Mouse (Mus musculus) small intestine, adult 2 months (tissue): ENCODE results near the gene Hsp90ab1. TPM values are rescaled to one million over a fixed set of nuclear protein-coding genes. Genes with fewer than 3 reads are reported as not detected.

ENCODE experiments used
- H3K27ac ChIP-seq: fragments of 200-500 bp; 2 replicates; pipeline ENCODE4 v1.5.1; 2012; ENCODE audit warnings: low read depth, low read length, control low read depth, inconsistent platforms; ENCODE audit not compliant: insufficient read depth
- H3K27me3 ChIP-seq: fragments of 200-500 bp; 2 replicates; pipeline ENCODE4 v1.6.1; 2012; ENCODE audit warnings: mild to moderate bottlenecking, moderate library complexity, low read length, inconsistent platforms; ENCODE audit not compliant: control insufficient read depth, insufficient read depth
- H3K36me3 ChIP-seq: fragments of 200-500 bp; 2 replicates; pipeline ENCODE4 v1.6.1; 2012; ENCODE audit warnings: mild to moderate bottlenecking, low read length, control low read depth, inconsistent platforms; ENCODE audit not compliant: control insufficient read depth, insufficient read depth
- H3K4me1 ChIP-seq: fragments of 200-500 bp; 2 replicates; pipeline ENCODE4 v1.6.1; 2012; ENCODE audit warnings: low read length, inconsistent platforms, mixed read lengths; ENCODE audit not compliant: control insufficient read depth, insufficient read depth, insufficient read length
- H3K4me3 ChIP-seq: fragments of 200-500 bp; 2 replicates; pipeline ENCODE4 v1.5.1; 2012; ENCODE audit warnings: low read depth, mild to moderate bottlenecking, control low read depth, inconsistent platforms, low read length, moderate library complexity
- CTCF ChIP-seq: fragments of 200-500 bp; IDR thresholded peaks from 2 replicates; pipeline ENCODE4 v1.5.1; 2012; ENCODE audit warnings: low read depth, mild to moderate bottlenecking, control low read depth, inconsistent platforms, low read length, moderate library complexity, mixed read lengths; ENCODE audit not compliant: insufficient replicate concordance, insufficient read length; ENCODE audit errors: extremely low read depth
- POLR2A ChIP-seq: fragments of 200-500 bp; IDR thresholded peaks from 2 replicates; pipeline ENCODE4 v1.6.1; 2012; ENCODE audit warnings: low read depth, mild to moderate bottlenecking, control low read depth, inconsistent platforms, low read length, moderate library complexity
- WGBS: fragments of 180-500 bp; shearing (Covaris S2); methylation state at CpG from one replicate; pipeline ENCODE4 v1.1.7; 2018; 5-methylcytosine and 5-hydroxymethylcytosine counted together
- polyA plus RNA-seq: library from polyadenylated mRNA; depleted of rRNA; stranded (reverse); fragments of >200 nt; gene quantifications from 2 replicates; pipeline ENCODE4 v1.2.3, GENCODE M21; 2012

Hsp90ab1 gene
- polyA plus RNA-seq, 1 experiment = 157 TPM

DNA sequence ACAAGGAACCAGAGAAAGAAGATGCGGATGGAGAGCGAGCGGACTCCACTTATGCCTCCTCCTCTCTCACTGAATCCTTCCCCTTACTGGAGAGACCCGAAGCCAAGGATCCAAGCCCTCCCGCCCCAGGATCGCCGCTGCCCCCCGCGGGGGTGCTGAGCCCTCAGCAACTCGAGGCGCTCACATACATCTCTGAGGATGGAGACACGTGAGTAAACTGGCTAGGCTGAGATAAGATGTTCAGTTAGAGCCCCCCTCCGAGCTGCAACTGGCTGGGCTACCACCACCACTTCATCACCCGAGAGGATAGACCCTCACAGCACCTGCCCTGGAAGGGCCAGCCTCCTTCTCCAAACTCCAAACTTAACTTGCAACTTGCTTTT, 17.0 kb downstream of the Hsp90ab1 start:
- no peak for TF ChIP-seq CTCF
- TF ChIP-seq POLR2A = no peak
- peak overlapping the region; percentile 61; the same call in 1 of the 2 replicates for H3K27ac ChIP-seq

DNA sequence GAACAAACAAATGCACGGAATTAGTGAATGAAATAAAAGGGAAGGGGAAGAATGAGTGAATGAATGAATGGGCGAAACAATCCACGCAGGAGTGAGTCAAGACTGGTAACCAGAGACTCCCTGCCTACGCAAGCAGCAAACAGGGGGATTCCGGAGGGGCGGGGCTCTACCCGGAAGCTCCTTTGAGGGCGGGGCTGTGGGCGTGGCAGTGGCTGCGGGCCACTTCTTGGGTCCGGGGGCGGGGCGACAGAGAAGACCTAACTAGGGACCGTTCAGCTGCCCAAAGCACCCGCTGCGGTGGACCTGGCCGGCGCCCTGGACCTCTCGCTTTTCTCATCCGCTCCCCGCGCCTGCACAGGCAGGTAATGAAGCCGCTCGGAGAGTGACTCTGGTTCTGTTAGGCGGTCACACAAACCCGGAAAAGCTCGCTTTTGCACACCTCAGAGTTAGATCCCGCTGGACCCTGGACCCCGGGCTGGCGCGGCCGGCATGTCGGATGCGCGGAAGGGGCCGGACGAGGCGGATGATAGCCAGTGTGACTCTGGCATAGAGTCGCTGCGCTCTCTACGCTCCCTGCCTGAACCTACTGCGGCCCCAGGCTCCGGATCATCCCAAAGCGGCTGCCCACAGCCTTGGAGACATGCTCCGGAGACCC, 17.5 kb downstream of the Hsp90ab1 start, which contains the start of gene Nfkbie:
TSS of gene Nfkbie (plus strand) at position 252 of the 655 bp plus-strand sequence.
- Histone ChIP-seq H3K27ac (peak within 1 kb of the TSS; percentile 61; the same call in 1 of the 2 replicates), H3K4me3 (peak within 1 kb of the TSS; percentile 75), H3K36me3 (no peaks in the 10 kb centered on the region), H3K4me1 (peaks cover 7% of the 10 kb centered on the region), H3K27me3 (peaks cover 10% of the 10 kb centered on the region; the same call in 1 of the 2 replicates)
- 1% methylated on average over 45 of the region's 45 CpGs for WGBS
- TF ChIP-seq POLR2A (peak; percentile 82), CTCF (no peak)

More for the DNA sequence above, 17.0 kb downstream of the Hsp90ab1 start:
- 1% methylated on average over 14 of the region's 14 CpGs for WGBS
- Histone ChIP-seq H3K4me1 (peaks cover 7% of the 10 kb centered on the region), H3K4me3 (peak overlapping the region; percentile 75), H3K36me3 (no peaks in the 10 kb centered on the region), H3K27me3 (peaks cover 5% of the 10 kb centered on the region; the same call in 1 of the 2 replicates)

DNA sequence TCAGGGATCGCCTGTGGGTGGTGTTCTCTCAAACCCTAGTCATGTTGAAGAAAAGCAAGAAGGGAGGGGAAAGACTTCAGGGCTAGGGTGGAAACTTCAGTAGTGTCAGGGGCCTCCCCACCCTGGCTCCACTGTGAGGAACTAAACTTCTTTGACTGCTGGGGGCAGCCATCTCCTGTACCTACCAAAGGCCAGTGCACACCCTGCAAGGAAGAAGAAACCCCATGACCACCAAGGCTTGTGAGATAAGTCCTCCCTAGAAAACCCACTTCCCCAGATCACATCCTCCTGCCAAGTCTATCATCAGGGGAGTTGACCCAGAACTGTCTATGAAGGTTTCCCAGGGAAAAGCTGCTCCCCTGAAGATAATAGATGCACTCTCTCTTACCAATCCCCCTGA, 18.7 kb downstream of the Hsp90ab1 start:
- Histone ChIP-seq H3K4me1 (peaks cover 7% of the 10 kb centered on the region), H3K4me3 (no peak overlapping the region), H3K27ac (no peak overlapping the region), H3K27me3 (peaks cover 19% of the 10 kb centered on the region), H3K36me3 (no peaks in the 10 kb centered on the region)
- TF ChIP-seq POLR2A (no peak), CTCF (no peak)
- WGBS = 43% methylated on average over 1 of the region's 1 CpGs

DNA sequence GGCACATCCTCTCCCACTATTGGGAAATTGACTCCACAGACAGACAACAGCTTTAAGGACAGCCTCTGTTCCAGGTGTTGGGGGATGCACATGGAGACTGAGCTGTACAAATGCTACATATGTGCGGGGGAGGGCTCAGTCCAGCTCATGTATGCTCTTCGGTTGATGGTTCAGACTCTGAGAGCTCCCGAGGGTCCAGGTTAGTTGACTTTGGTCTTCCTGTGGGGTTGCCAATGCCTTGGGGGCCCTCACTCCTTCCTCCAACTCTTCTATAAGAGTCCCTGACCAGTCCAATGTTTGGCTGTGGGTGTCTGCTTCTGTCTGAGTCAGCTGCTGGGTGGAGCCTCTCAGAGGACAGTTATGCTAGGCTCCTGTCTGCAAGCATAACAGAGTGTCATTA, 20.0 kb downstream of the Hsp90ab1 start:
- WGBS = 79% methylated on average over 3 of the region's 3 CpGs

DNA sequence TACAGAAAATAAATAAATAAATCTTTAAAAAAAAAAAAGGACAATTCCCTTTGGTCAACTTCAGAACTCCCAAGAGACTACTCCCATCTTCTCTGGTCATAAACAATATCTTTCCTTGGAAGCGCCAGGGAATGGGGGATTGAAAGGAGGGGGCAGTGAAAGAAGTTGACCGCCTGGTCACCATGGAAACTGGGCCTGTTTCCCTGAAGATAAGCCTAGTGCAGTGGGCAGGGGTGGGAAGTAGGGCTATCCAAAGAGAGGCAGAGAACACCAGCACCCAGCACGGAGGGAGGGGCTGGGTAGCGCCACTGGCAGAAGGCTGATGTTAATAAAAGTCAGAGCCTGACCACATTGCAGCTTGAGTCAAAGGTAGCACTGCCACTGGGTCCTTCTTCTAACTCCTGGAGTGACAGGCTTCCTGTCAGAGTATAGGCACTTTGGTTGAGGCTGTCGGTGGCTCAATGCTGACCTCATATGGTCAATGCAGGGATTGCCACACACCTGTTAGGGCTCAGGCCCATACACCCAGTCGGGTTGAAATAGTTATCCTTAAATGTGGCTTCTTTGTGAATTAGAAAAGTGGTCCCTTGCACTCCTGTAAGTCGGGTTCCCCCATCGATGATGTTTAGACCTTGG, 21.1 kb downstream of the Hsp90ab1 start:
- 10% methylated on average over 8 of the region's 8 CpGs for WGBS
- TF ChIP-seq POLR2A = no peak
- TF ChIP-seq CTCF = peak; percentile 85; the same call in 1 of the 2 replicates
- no peak overlapping the region for H3K4me3 ChIP-seq

More for the DNA sequence above, 20.0 kb downstream of the Hsp90ab1 start:
- TF ChIP-seq POLR2A (no peak), CTCF (no peak)
- Histone ChIP-seq H3K36me3 (no peaks in the 10 kb centered on the region), H3K27ac (no peak overlapping the region), H3K4me1 (peaks cover 3% of the 10 kb centered on the region), H3K27me3 (peaks cover 31% of the 10 kb centered on the region), H3K4me3 (no peak overlapping the region)

DNA sequence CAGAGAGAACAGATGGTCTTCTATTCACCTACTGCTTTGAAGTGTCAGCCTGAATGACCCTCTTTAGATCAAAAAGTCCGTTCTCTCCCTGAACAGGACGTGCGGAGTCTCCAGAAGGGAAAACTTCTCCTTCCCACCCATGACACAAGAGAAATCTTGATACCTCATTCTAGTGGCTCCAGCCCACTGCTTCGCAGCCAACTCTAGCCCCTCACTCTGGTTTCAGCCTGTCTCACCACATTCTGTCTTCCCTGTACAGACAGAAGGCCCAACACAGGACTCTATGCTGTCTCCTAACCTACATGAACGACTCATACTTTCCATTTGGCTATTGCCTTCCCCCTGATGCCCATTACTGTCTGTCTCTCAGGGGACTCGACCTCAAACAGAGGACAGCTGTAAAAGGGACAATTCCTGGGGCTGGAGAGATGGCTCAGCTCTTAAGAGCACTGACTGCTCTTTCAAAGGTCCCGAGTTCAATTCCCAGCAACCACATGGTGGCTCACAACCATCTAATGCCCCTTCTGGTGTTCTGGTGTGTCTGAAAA, 21.7 kb downstream of the Hsp90ab1 start:
- Histone ChIP-seq H3K4me3 (no peak overlapping the region), H3K27ac (no peak overlapping the region), H3K4me1 (peaks cover 3% of the 10 kb centered on the region), H3K27me3 (peaks cover 46% of the 10 kb centered on the region), H3K36me3 (no peaks in the 10 kb centered on the region)
- no peak for TF ChIP-seq POLR2A
- no peak for TF ChIP-seq CTCF
- WGBS = 72% methylated on average over 7 of the region's 7 CpGs

More for the DNA sequence above, 21.1 kb downstream of the Hsp90ab1 start:
- Histone ChIP-seq H3K36me3 (no peaks in the 10 kb centered on the region), H3K27ac (no peak overlapping the region), H3K4me1 (peaks cover 3% of the 10 kb centered on the region), H3K27me3 (peaks cover 42% of the 10 kb centered on the region)

DNA sequence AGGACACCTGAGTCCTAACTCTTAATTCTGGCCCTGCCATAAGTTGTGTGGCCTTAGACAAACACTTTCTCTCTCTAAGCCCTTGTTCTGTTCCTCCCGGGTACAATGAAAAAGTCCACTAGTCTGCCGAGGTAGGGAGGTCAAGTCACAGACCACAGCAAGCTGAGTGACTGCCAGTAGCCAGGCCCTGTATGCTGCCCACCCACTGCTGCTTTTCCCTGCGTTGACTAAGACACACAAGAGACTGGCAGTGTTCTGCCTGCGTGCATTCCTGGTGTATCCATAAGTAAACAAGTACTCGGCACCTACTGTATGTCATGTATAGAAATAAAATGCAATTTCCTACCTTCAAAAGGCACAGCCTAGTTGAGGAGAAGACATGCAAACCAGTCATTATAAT, 22.8 kb downstream of the Hsp90ab1 start:
- Histone ChIP-seq H3K4me3 (no peak overlapping the region), H3K27me3 (peaks cover 54% of the 10 kb centered on the region), H3K36me3 (no peaks in the 10 kb centered on the region), H3K4me1 (peaks cover 2% of the 10 kb centered on the region), H3K27ac (no peak overlapping the region)
- TF ChIP-seq POLR2A (no peak), CTCF (no peak)
- 23% methylated on average over 5 of the region's 5 CpGs for WGBS
